Mouse (Mus musculus): ENCODE data around the gene Trim47. TPM values are rescaled to one million over a fixed set of nuclear protein-coding genes. Genes with fewer than 3 reads are reported as not detected.
A peak's percentile ranks its signal among the peaks of the same experiment; 100 is the strongest.

Trim47 gene
- total and polyA plus RNA-seq, 2 experiments from 2014 or later = 42.8 to 89.0 TPM

DNA sequence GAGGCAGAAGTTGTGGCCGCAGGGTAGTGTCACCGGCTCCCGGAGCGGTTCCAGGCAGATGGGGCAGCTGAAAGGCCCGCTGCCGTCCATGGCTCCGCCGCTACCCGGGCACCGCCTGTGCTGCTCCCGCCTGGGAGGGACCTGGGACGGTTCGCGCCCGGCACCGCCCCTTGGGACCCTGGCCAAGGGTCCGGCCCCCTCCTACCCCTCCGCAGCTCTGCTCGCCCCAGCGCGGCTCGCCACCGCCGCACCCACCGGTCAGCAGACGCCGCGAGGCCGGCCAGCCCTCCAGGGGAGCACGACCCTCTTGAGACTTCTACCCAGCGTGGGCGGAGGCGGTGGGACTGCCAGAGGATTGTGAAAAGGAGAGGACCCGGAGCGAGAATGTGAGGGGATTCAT, 16.9 kb downstream of the Trim47 start:
- ATAC-seq (ENCODE audit: insufficient read depth, low read depth) (peak; percentile 88), DNase-seq (ENCODE audit: low spot score) (peak; percentile 69)
- no peaks in the 10 kb centered on the region for H3K27me3 ChIP-seq (ENCODE audit: control insufficient read depth, insufficient read depth, low read length)
- H3K9me3 ChIP-seq (replicated peaks; ENCODE audit: control insufficient read depth, low read length) = no peaks in the 10 kb centered on the region
- peak overlapping the region; percentile 90 for H3K9ac ChIP-seq (replicated peaks; ENCODE audit: low read depth, low read length)
- TF ChIP-seq EP300 (IDR thresholded peaks at IDR 0.05; ENCODE audit: low read depth) = no peak
- TF ChIP-seq CTCF (IDR thresholded peaks at IDR 0.05; ENCODE audit: low read depth) = no peak
- H3K27ac ChIP-seq (ENCODE audit: low read depth) = peak overlapping the region; percentile 95
- H3K36me3 ChIP-seq (replicated peaks; ENCODE audit: control insufficient read depth, insufficient read depth, low read length) = peaks cover 13% of the 10 kb centered on the region; the same call in 1 of the 2 replicates
- peak overlapping the region; percentile 66 for H3K4me2 ChIP-seq (ENCODE audit: low read depth, low read length)
- H3K4me3 ChIP-seq (ENCODE audit: low read depth, low read length) = peak overlapping the region; percentile 89
- H3K4me1 ChIP-seq (ENCODE audit: control insufficient read depth, insufficient read depth) = peaks cover 22% of the 10 kb centered on the region; the same call in 1 of the 2 replicates
- 0% methylated on average over 35 of the region's 35 CpGs for WGBS

GRCm38 (mm10) chr11:116109441-116110081, 17.4 kb downstream of the Trim47 start:
- no peaks in the 10 kb centered on the region for H3K27me3 ChIP-seq (ENCODE audit: control insufficient read depth, insufficient read depth, low read length)
- TF ChIP-seq CTCF (IDR thresholded peaks at IDR 0.05; ENCODE audit: low read depth) (no peak), EP300 (IDR thresholded peaks at IDR 0.05; ENCODE audit: low read depth) (no peak)
- H3K27ac ChIP-seq (ENCODE audit: low read depth) = peak overlapping the region; percentile 95
- ATAC-seq (ENCODE audit: insufficient read depth, low read depth) = peak; percentile 29
- H3K36me3 ChIP-seq (replicated peaks; ENCODE audit: control insufficient read depth, insufficient read depth, low read length) = peaks cover 14% of the 10 kb centered on the region; the same call in 1 of the 2 replicates
- H3K9me3 ChIP-seq (replicated peaks; ENCODE audit: control insufficient read depth, low read length) = no peaks in the 10 kb centered on the region
- no peak for DNase-seq (ENCODE audit: low spot score)
- peaks cover 25% of the 10 kb centered on the region; the same call in 1 of the 2 replicates for H3K4me1 ChIP-seq (ENCODE audit: control insufficient read depth, insufficient read depth)
- H3K4me3 ChIP-seq (ENCODE audit: low read depth, low read length) = peak overlapping the region; percentile 89
- peak overlapping the region; percentile 90 for H3K9ac ChIP-seq (replicated peaks; ENCODE audit: low read depth, low read length)
- WGBS = under 1% methylated on average over 58 of the region's 70 CpGs
- peak overlapping the region; percentile 66 for H3K4me2 ChIP-seq (ENCODE audit: low read depth, low read length)

DNA sequence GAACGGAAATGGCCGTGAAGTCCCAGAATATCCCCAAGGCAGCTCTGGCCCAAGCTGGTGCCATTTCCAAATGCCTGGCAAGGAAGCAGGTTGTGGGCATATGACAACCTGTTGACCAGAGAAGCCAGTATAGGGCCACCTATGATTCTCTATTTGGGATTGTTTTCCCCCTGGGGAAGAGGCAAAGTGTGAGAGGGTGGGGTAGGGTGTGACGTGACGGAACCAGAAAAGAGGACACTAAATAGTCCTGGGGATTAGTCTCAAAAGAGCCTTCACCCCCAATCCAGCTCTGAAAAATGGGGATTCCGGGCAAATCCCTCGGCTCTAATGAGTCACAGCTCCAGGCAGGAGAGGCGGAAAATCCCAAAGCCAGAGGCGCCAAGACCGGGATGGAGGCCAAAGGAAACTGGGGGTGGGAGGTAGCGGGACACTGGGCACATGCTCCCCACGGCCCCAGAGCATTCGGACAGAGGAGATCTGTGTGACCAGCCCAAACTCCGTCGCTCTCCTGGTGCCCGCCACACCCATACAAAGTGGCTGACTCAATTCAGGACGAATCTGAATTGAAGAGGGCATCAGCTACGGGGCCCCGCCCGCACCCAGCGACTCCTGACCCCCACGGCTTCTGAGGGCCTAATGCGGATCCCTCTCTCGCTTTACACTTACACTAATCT, 18.4 kb downstream of the Trim47 start:
- ATAC-seq (ENCODE audit: insufficient read depth, low read depth) (no peak), DNase-seq (ENCODE audit: low spot score) (peak; percentile 69)
- Histone ChIP-seq H3K27ac (ENCODE audit: low read depth) (peak overlapping the region; percentile 95), H3K4me2 (ENCODE audit: low read depth, low read length) (peak overlapping the region; percentile 66), H3K9ac (replicated peaks; ENCODE audit: low read depth, low read length) (peak overlapping the region; percentile 90), H3K4me3 (ENCODE audit: low read depth, low read length) (peak overlapping the region; percentile 89), H3K36me3 (replicated peaks; ENCODE audit: control insufficient read depth, insufficient read depth, low read length) (peaks cover 14% of the 10 kb centered on the region; the same call in 1 of the 2 replicates), H3K4me1 (ENCODE audit: control insufficient read depth, insufficient read depth) (peaks cover 35% of the 10 kb centered on the region), H3K27me3 (ENCODE audit: control insufficient read depth, insufficient read depth, low read length) (no peaks in the 10 kb centered on the region), H3K9me3 (replicated peaks; ENCODE audit: control insufficient read depth, low read length) (no peaks in the 10 kb centered on the region)
- no peak for TF ChIP-seq CTCF (IDR thresholded peaks at IDR 0.05; ENCODE audit: low read depth)
- no peak for TF ChIP-seq EP300 (IDR thresholded peaks at IDR 0.05; ENCODE audit: low read depth)
- WGBS = 6% methylated on average over 23 of the region's 23 CpGs

- H3K27ac ChIP-seq (ENCODE audit: low read depth) = peak overlapping the region; percentile 95
- H3K4me1 ChIP-seq (ENCODE audit: control insufficient read depth, insufficient read depth) = peaks cover 42% of the 10 kb centered on the region
- 40% methylated on average over 19 of the region's 19 CpGs for WGBS
- peak overlapping the region; percentile 90 for H3K9ac ChIP-seq (replicated peaks; ENCODE audit: low read depth, low read length)
- peaks cover 14% of the 10 kb centered on the region; the same call in 1 of the 2 replicates for H3K36me3 ChIP-seq (replicated peaks; ENCODE audit: control insufficient read depth, insufficient read depth, low read length)
- H3K9me3 ChIP-seq (replicated peaks; ENCODE audit: control insufficient read depth, low read length) = no peaks in the 10 kb centered on the region
- TF ChIP-seq CTCF (IDR thresholded peaks at IDR 0.05; ENCODE audit: low read depth) (no peak), EP300 (IDR thresholded peaks at IDR 0.05; ENCODE audit: low read depth) (no peak)
- no peak for ATAC-seq (ENCODE audit: insufficient read depth, low read depth)
- no peak for DNase-seq (ENCODE audit: low spot score)
- H3K4me3 ChIP-seq (ENCODE audit: low read depth, low read length) = peak overlapping the region; percentile 89
- H3K27me3 ChIP-seq (ENCODE audit: control insufficient read depth, insufficient read depth, low read length) = no peaks in the 10 kb centered on the region
- H3K4me2 ChIP-seq (ENCODE audit: low read depth, low read length) = peak overlapping the region; percentile 66
Measured at GRCm38 (mm10) chr11:116107777-116108285, 19.2 kb downstream of the Trim47 start.

GRCm38 (mm10) chr11:116106963-116107776, 19.8 kb downstream of the Trim47 start:
- Histone ChIP-seq H3K4me1 (ENCODE audit: control insufficient read depth, insufficient read depth) (peaks cover 45% of the 10 kb centered on the region), H3K27ac (ENCODE audit: low read depth) (peak overlapping the region; percentile 95), H3K27me3 (ENCODE audit: control insufficient read depth, insufficient read depth, low read length) (no peaks in the 10 kb centered on the region), H3K4me2 (ENCODE audit: low read depth, low read length) (peak overlapping the region; percentile 66), H3K9ac (replicated peaks; ENCODE audit: low read depth, low read length) (peak overlapping the region; percentile 90; the same call in 1 of the 2 replicates), H3K9me3 (replicated peaks; ENCODE audit: control insufficient read depth, low read length) (no peaks in the 10 kb centered on the region), H3K4me3 (ENCODE audit: low read depth, low read length) (peak overlapping the region; percentile 89), H3K36me3 (replicated peaks; ENCODE audit: control insufficient read depth, insufficient read depth, low read length) (peaks cover 14% of the 10 kb centered on the region; the same call in 1 of the 2 replicates)
- TF ChIP-seq EP300 (IDR thresholded peaks at IDR 0.05; ENCODE audit: low read depth) = no peak
- peak; percentile 33 for TF ChIP-seq CTCF (IDR thresholded peaks at IDR 0.05; ENCODE audit: low read depth)
- WGBS = 46% methylated on average over 12 of the region's 14 CpGs
- ATAC-seq (ENCODE audit: insufficient read depth, low read depth) (no peak), DNase-seq (ENCODE audit: low spot score) (no peak)

All from heart, postnatal 0 days (tissue).